ENCODE assay signal across 18 mouse cellular contexts in the genomic region with DNA sequence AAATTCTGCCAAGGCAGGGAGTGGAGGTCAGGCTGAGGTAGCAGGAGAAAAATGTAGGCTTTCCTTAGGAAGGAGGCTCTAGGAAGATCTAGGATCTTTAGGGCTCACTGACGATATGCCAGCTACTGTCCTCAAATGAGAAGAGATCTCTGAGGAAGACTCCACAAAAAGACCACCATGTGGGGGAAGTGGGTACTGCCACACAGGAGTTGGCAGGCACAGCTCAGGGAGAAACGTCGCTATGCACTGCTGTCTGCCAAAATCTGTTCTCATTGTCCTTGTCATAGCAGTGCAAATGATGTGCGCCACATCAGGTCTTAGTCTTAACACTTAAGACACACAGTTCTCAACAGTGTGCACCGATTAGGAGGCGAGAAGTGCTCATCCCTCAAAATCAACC. TPM values are rescaled to one million over a fixed set of nuclear protein-coding genes. Genes with fewer than 3 reads are reported as not detected.
A peak's percentile ranks its signal among the peaks of the same experiment; 100 is the strongest.
DNase-seq lines count a peak whose midpoint lies in the region; ATAC-seq and TF ChIP-seq lines count a peak whose summit lies in the region.
"Had no signal": no experiment of that assay in that cellular context is flagged by ENCODE, and none has a peak within 500 bp of the region (broad histone marks: within the 10 kb centered on the region; RNA-seq: fewer than 3 reads in every experiment).

No protein-coding gene starts in this region.

- peak; percentile 35 for TF ChIP-seq CTCF in heart, postnatal 0 days (IDR thresholded peaks at IDR 0.05; ENCODE audit: low read depth)
- TF ChIP-seq CTCF in lung, embryonic 14.5 days (IDR thresholded peaks at IDR 0.05; ENCODE audit: low read depth), result peak; percentile 39; the same call in 1 of the 2 replicates

- ATAC-seq in heart, postnatal 0 days (ENCODE audit: insufficient read depth, low read depth), result no peak; the same call in 1 of the 2 replicates
- no peak for ATAC-seq in lung, embryonic 14.5 days (ENCODE audit: insufficient read depth)
- ATAC-seq in forebrain, embryonic 15.5 days (replicated peaks), result no peak
- ATAC-seq: forebrain, embryonic 14.5 days; inflammation-experienced regulatory T-cells, adult 6 months had no signal

- H3K27me3 ChIP-seq in heart, postnatal 0 days (ENCODE audit: control insufficient read depth, insufficient read depth, low read length), result no peaks in the 10 kb centered on the region
- no peaks in the 10 kb centered on the region for H3K27me3 ChIP-seq in lung, embryonic 14.5 days (ENCODE audit: insufficient read depth, low read length)
- no peaks in the 10 kb centered on the region for H3K27me3 ChIP-seq in forebrain, embryonic 15.5 days

- H3K4me2 ChIP-seq in heart, postnatal 0 days (ENCODE audit: low read depth, low read length), result no peak overlapping the region
- no peak overlapping the region for H3K4me2 ChIP-seq in lung, embryonic 14.5 days
- H3K4me2 ChIP-seq in forebrain, embryonic 15.5 days (replicated peaks), result no peak overlapping the region
- H3K4me2 ChIP-seq: liver, embryonic 11.5 days had no signal

- peak; percentile 51 for DNase-seq in heart, postnatal 0 days (ENCODE audit: low spot score)
- DNase-seq in heart, adult 11 months, result no peak
- no peak for DNase-seq in lung, embryonic 14.5 days
- DNase-seq in lung, postnatal 36 days, result no peak
- DNase-seq in R1 (ENCODE audit: low read depth, low spot score), result peak; percentile 56
- peak; percentile 50 for DNase-seq in thymus, postnatal 0 days (ENCODE audit: low spot score)
- DNase-seq in gastrocnemius, postnatal 4 days (ENCODE audit: low spot score in 2 of 2), result no peak
- DNase-seq: adrenal gland, adult 2 months; cerebellum, postnatal 25 days; midbrain, embryonic 14.5 days had no signal

- no peaks in the 10 kb centered on the region for H3K36me3 ChIP-seq in heart, postnatal 0 days (replicated peaks; ENCODE audit: control insufficient read depth, insufficient read depth, low read length)
- H3K36me3 ChIP-seq in lung, embryonic 14.5 days (ENCODE audit: insufficient read depth), result peaks cover 9% of the 10 kb centered on the region
- H3K36me3 ChIP-seq in forebrain, embryonic 15.5 days, result no peaks in the 10 kb centered on the region

- peaks cover 47% of the 10 kb centered on the region for H3K4me1 ChIP-seq in heart, postnatal 0 days (ENCODE audit: control insufficient read depth, insufficient read depth)
- peaks cover 23% of the 10 kb centered on the region; the same call in 1 of the 2 replicates for H3K4me1 ChIP-seq in lung, embryonic 14.5 days (ENCODE audit: insufficient read depth)
- H3K4me1 ChIP-seq in forebrain, embryonic 15.5 days, result 0 out of 2 replicates have a peak, but pooled peaks cover 4% of the 10 kb centered on the region

- no peak for TF ChIP-seq EP300 in heart, postnatal 0 days (IDR thresholded peaks at IDR 0.05; ENCODE audit: low read depth)

- no peaks in the 10 kb centered on the region for H3K9me3 ChIP-seq in heart, postnatal 0 days (replicated peaks; ENCODE audit: control insufficient read depth, low read length)
- no peaks in the 10 kb centered on the region for H3K9me3 ChIP-seq in lung, embryonic 14.5 days (ENCODE audit: low read depth, low read length)
- no peaks in the 10 kb centered on the region for H3K9me3 ChIP-seq in forebrain, embryonic 15.5 days
- H3K9me3 ChIP-seq: G1E; limb, embryonic 10.5 days had no signal

- no peak overlapping the region for H3K4me3 ChIP-seq in heart, postnatal 0 days (ENCODE audit: low read depth, low read length)
- no peak overlapping the region for H3K4me3 ChIP-seq in lung, embryonic 14.5 days (ENCODE audit: low read depth, low read length)
- H3K4me3 ChIP-seq in forebrain, embryonic 15.5 days, result no peak overlapping the region
- H3K4me3 ChIP-seq: left cerebral cortex, adult 2 months; limb, embryonic 10.5 days had no signal

- whole genome bisulfite sequencing in heart, postnatal 0 days, result 62% methylated on average over 6 of the region's 6 CpGs
- WGBS in lung, embryonic 14.5 days, result 79% methylated on average over 6 of the region's 6 CpGs
- WGBS in forebrain, embryonic 15.5 days, result 77% methylated on average over 6 of the region's 6 CpGs

- H3K9ac ChIP-seq in heart, postnatal 0 days (replicated peaks; ENCODE audit: low read depth, low read length), result no peak overlapping the region
- H3K9ac ChIP-seq in lung, embryonic 14.5 days, result no peak overlapping the region
- no peak overlapping the region for H3K9ac ChIP-seq in forebrain, embryonic 15.5 days (replicated peaks)

- H3K27ac ChIP-seq in heart, postnatal 0 days (ENCODE audit: low read depth), result 0 out of 2 replicates have a peak overlapping the region, but pooled peaks have one; percentile 5
- no peak overlapping the region for H3K27ac ChIP-seq in lung, embryonic 14.5 days (ENCODE audit: low read depth)
- H3K27ac ChIP-seq in forebrain, embryonic 15.5 days (replicated peaks), result no peak overlapping the region
- H3K27ac ChIP-seq: left cerebral cortex, adult 2 months; limb, embryonic 10.5 days; macrophage had no signal

RNA-seq across cellular contexts. Expression of a gene that starts 17.5 kb away (rescaled TPM):
- 186 and 215 TPM in 2 replicates for total RNA-seq in heart, postnatal 0 days (2014; rRNA removed; ENCODE audit: low replicate concordance)
- polyA plus RNA-seq in heart, postnatal 0 days (2015; fragmentation: Nextera tagmentation; extraction: Ambion mirVana), result 55.9 and 62.8 TPM in 2 replicates
- 183 and 193 TPM in 2 replicates for polyA plus RNA-seq in lung, embryonic 14.5 days (2014; fragmentation: Nextera tagmentation; extraction: Ambion mirVana)
- 14.4 and 14.5 TPM in 2 replicates for polyA plus RNA-seq in thymus, postnatal 0 days (2015; fragmentation: Nextera tagmentation; extraction: Ambion mirVana)
- 14.5 and 14.7 TPM in 2 replicates for polyA plus RNA-seq in forebrain, embryonic 15.5 days (2015; fragmentation: Nextera tagmentation; extraction: Ambion mirVana)
- total RNA-seq in gastrocnemius, postnatal 4 days (2021), result 100 to 1,000 TPM; 323 to 353 TPM

Comparison
In these comparisons a context has a peak if more than half of its experiments do, and no peak if none do; other contexts are left out.
1. DNase-seq: peak in heart, postnatal 0 days (single experiment), R1 (single experiment) and thymus, postnatal 0 days (single experiment); none in heart, adult 11 months (single experiment), lung, embryonic 14.5 days (single experiment), lung, postnatal 36 days (single experiment) and gastrocnemius, postnatal 4 days (0 of 2).